Mouse (Mus musculus): ENCODE measurements at regions not wholly inside any gene's neighbourhood (a gene's known extent, or its start where the extent isn't known, plus 50 kb on each side); places are given as distances from the start of the nearest gene placed in this dataset.

- TF ChIP-seq CTCF (IDR thresholded peaks at IDR 0.05; ENCODE audit: control insufficient read depth, insufficient read depth, low read length) (no peak), POLR2A (IDR thresholded peaks at IDR 0.05; ENCODE audit: borderline replicate concordance, control insufficient read depth, low read depth, low read length) (no peak)
Measured at GRCm38 (mm10) chr9:118219696-118220095, 69.7 kb upstream of the Cmc1 start.

Measured in bone marrow, adult 2 months (tissue).